Mouse (Mus musculus) neural tube, embryonic 11.5 days (tissue): Measurements from ENCODE around the gene Tgm2. TPM values are rescaled to one million over a fixed set of nuclear protein-coding genes. Genes with fewer than 3 reads are reported as not detected.

Experiments used
- ATAC-seq: fragments of 200-750 bp; cut with Nextera tagmentation; 2 replicates; pipeline ENCODE4 v1.8.0; 2017; ENCODE audit warnings: moderate number of reproducible peaks, mild to moderate bottlenecking, moderate TSS enrichment, moderate library complexity; ENCODE audit not compliant: insufficient read depth, low FRiP score, low TSS enrichment
- DNase-seq: peaks from one replicate; pipeline ENCODE4 v3.0.0-alpha.2; 2015; ENCODE audit warnings: low spot score
- H3K27ac ChIP-seq: fragments of 300-500 bp; sonication (generic); 2 replicates; pipeline ENCODE4 v1.5.1; 2014; ENCODE audit warnings: low read depth, mild to moderate bottlenecking, low read length
- H3K27me3 ChIP-seq: fragments of 300-500 bp; sonication (generic); 2 replicates; pipeline ENCODE4 v1.6.1; 2014; ENCODE audit warnings: mild to moderate bottlenecking, low read length, mixed read lengths; ENCODE audit not compliant: control insufficient read depth, insufficient read depth
- H3K36me3 ChIP-seq: fragments of 300-500 bp; sonication (generic); 2 replicates; pipeline ENCODE4 v1.6.1; 2014; ENCODE audit warnings: mild to moderate bottlenecking, low read length, moderate library complexity, mixed read lengths; ENCODE audit not compliant: control insufficient read depth, insufficient read depth
- H3K4me1 ChIP-seq: fragments of 300-500 bp; sonication (generic); 2 replicates; pipeline ENCODE4 v1.6.1; 2014; ENCODE audit warnings: low read length, mixed read lengths; ENCODE audit not compliant: control insufficient read depth, insufficient read depth
- H3K4me2 ChIP-seq: fragments of 300-500 bp; sonication (generic); 2 replicates; pipeline ENCODE4 v1.6.1; 2014; ENCODE audit warnings: low read depth, mild to moderate bottlenecking, moderate library complexity
- H3K4me3 ChIP-seq: fragments of 300-500 bp; sonication (generic); 2 replicates; pipeline ENCODE4 v1.5.1; 2014; ENCODE audit warnings: low read depth, low read length
- H3K9ac ChIP-seq: fragments of 300-500 bp; sonication (generic); 2 replicates; pipeline ENCODE4 v1.6.1; 2014; ENCODE audit warnings: mild to moderate bottlenecking, low read length
- H3K9me3 ChIP-seq: fragments of 300-500 bp; sonication (generic); 2 replicates; pipeline ENCODE4 v1.6.1; 2016; ENCODE audit warnings: low read length; ENCODE audit not compliant: control insufficient read depth
- WGBS: fragments of 180-500 bp; shearing (Covaris S2); extraction: QIAGEN DNeasy Blood & Tissue Kit; methylation state at CpG from one replicate; pipeline ENCODE4 v1.1.7; 2014; 5-methylcytosine and 5-hydroxymethylcytosine counted together
- polyA plus RNA-seq: library from polyadenylated mRNA; unstranded; fragments of >200 nt; fragmentation: Nextera tagmentation; extraction: Ambion mirVana; gene quantifications from 2 replicates; pipeline ENCODE4 v1.2.1, GENCODE M21; 2014

The Tgm2 gene
- polyA plus RNA-seq, 1 experiment from 2014 or later: 5.3 TPM

- no peaks in the 10 kb centered on the region for H3K27me3 ChIP-seq
- DNase-seq: no peak
- H3K9ac ChIP-seq: no peak overlapping the region
- H3K4me1 ChIP-seq: no peaks in the 10 kb centered on the region
- H3K36me3 ChIP-seq: peaks cover 11% of the 10 kb centered on the region
- H3K4me3 ChIP-seq: no peak overlapping the region
- no peak overlapping the region for H3K27ac ChIP-seq
- no peaks in the 10 kb centered on the region for H3K9me3 ChIP-seq
- 94% methylated on average over 3 of the region's 3 CpGs for WGBS
- no peak overlapping the region for H3K4me2 ChIP-seq
- ATAC-seq: no peak
Measured at GRCm38 (mm10) chr2:158070885-158071632, 75.2 kb downstream of the Tgm2 start.

GRCm38 (mm10) chr2:158068444-158068971 is 77.7 kb downstream of the Tgm2 start:
- Histone ChIP-seq H3K9me3 (no peaks in the 10 kb centered on the region), H3K27me3 (no peaks in the 10 kb centered on the region), H3K4me1 (no peaks in the 10 kb centered on the region), H3K9ac (no peak overlapping the region), H3K27ac (no peak overlapping the region), H3K4me3 (no peak overlapping the region), H3K36me3 (peaks cover 7% of the 10 kb centered on the region), H3K4me2 (no peak overlapping the region)
- ATAC-seq (no peak), DNase-seq (no peak)

DNA sequence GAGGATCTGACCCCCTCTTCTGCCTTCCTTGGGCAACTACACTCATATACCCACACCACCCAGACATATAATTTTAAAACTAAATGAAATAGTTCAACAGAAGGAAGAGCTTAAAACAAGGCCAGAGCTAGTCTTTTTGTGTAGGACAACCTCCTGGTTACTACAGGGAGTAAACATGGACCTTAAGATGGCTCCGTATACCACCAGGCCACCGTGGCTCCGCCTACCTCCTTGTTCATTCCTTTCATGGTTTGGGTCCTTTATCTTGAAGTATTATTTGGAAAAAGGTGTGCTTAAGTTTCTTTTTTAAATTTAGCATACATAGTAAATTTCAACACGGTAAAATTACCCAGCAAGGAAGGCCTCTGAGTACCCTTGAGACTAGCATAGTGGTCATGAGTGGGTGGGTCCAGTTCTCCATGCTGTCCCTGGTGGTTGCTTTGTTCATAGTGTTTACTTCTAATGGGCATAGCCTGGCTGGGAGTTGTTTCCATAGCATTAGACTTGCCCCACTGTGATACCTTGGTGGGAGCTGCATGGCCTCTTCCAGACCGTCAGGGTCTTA is 78.9 kb downstream of the Tgm2 start:
- no peak for ATAC-seq
- peaks cover 7% of the 10 kb centered on the region; the same call in 1 of the 2 replicates for H3K36me3 ChIP-seq

DNA sequence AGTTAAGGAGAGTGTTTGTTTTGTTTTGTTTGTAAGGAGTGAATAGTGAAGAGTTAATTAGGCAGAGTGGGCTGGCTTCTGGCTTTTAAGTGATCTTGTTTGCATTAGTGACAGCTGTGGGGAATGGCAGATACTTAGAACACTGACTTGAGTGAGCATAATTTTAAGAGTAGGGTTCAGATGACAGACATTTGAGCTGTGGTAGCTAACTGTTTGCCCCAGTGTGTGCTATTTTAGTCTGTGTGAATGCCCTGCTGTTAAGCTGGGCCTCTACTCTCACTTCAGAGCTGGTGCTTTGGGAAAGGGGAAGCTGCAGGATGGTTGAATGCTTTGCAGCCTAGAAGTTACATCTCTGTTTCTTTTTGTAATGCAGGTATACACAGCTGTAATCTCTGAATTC is 79.8 kb downstream of the Tgm2 start:
- H3K9ac ChIP-seq: no peak overlapping the region
- H3K27ac ChIP-seq: no peak overlapping the region
- no peaks in the 10 kb centered on the region for H3K27me3 ChIP-seq
- no peaks in the 10 kb centered on the region for H3K4me1 ChIP-seq
- ATAC-seq: no peak
- DNase-seq: no peak
- H3K36me3 ChIP-seq: peaks cover 2% of the 10 kb centered on the region; the same call in 1 of the 2 replicates
- no peak overlapping the region for H3K4me3 ChIP-seq
- no peak overlapping the region for H3K4me2 ChIP-seq
- H3K9me3 ChIP-seq: no peaks in the 10 kb centered on the region

More for the DNA sequence above, 78.9 kb downstream of the Tgm2 start:
- Histone ChIP-seq H3K4me1 (no peaks in the 10 kb centered on the region), H3K27me3 (no peaks in the 10 kb centered on the region), H3K9me3 (no peaks in the 10 kb centered on the region), H3K4me2 (no peak overlapping the region), H3K4me3 (no peak overlapping the region), H3K27ac (no peak overlapping the region), H3K9ac (no peak overlapping the region)
- DNase-seq: no peak
- WGBS: 94% methylated on average over 5 of the region's 5 CpGs

Other genes starting within 250 kb of the Tgm2 start
- gene Vstm2l, start 231.8 kb downstream of the Tgm2 start, polyA plus RNA-seq: 7.5 and 11.0 TPM in 2 replicates
- gene Tti1, start 118.0 kb downstream of the Tgm2 start, polyA plus RNA-seq: 25.6 and 28.7 TPM in 2 replicates
- 56.9 and 58.8 TPM in 2 replicates for gene Rprd1b, start 117.9 kb downstream of the Tgm2 start, polyA plus RNA-seq
- 3.6 and 4.1 TPM in 2 replicates for gene D630003M21Rik, start 82.8 kb upstream of the Tgm2 start, polyA plus RNA-seq
- gene Bpi, start 111.7 kb upstream of the Tgm2 start, polyA plus RNA-seq: not detected in 2 replicates
- gene Lbp, start 160.1 kb upstream of the Tgm2 start, polyA plus RNA-seq: 1.7 and 1.8 TPM in 2 replicates
- gene Snhg11, start 229.2 kb upstream of the Tgm2 start, polyA plus RNA-seq: 39.6 and 42.3 TPM in 2 replicates